Mouse (Mus musculus) T-helper 17 cell (primary cell): ENCODE measurements around the gene Cwc27.

ENCODE experiments used
- in situ Hi-C, 2 experiments: fragments of 300-600 bp; cut with MboI, MseI; formaldehyde crosslinking; loops; 1 replicate in 1 of 2; 2 replicates in 1 of 2; pipeline ENCODE4 v1.15.1; 2025; ENCODE audit warnings: high pct_unique_total_duplicates in 2 of 2

Cwc27 gene

GRCm38 (mm10) chr13:104816635-104817571, at the start of gene Cwc27:
TSS of gene Cwc27 (minus strand) at chr13:104817142.
- in situ Hi-C loops, result loop anchor here (5.0 kb wide), 2 partner anchors 105 to 120 kb away; no protein-coding TSS in a partner anchor

- in situ Hi-C loops, result no loop called here
Measured at GRCm38 (mm10) chr13:104866726-104867125, 49.8 kb upstream of the Cwc27 start.

GRCm38 (mm10) chr13:104863127-104863979, 46.4 kb upstream of the Cwc27 start, which contains the start of gene Shisal2b:
TSS of gene Shisal2b (minus strand) at chr13:104863893.
- in situ Hi-C loops, result no loop called here

- in situ Hi-C loops, result no loop called here
Measured at GRCm38 (mm10) chr13:104853645-104854044, 36.7 kb upstream of the Cwc27 start.

- in situ Hi-C loops, result loop anchor here in 1 of 2 experiments (10.0 kb wide), 1 partner anchor 1101 kb away; no protein-coding TSS in a partner anchor
Measured at GRCm38 (mm10) chr13:104843295-104844089, 26.6 kb upstream of the Cwc27 start.

GRCm38 (mm10) chr13:104841937-104842336, 25.0 kb upstream of the Cwc27 start:
- in situ Hi-C loops, result loop anchor here in 1 of 2 experiments (10.0 kb wide), 1 partner anchor 1103 kb away; no protein-coding TSS in a partner anchor

GRCm38 (mm10) chr13:104837628-104838027, 20.7 kb upstream of the Cwc27 start:
- in situ Hi-C loops, result no loop called here

- in situ Hi-C loops, result no loop called here
Measured at GRCm38 (mm10) chr13:104832811-104833210, 15.9 kb upstream of the Cwc27 start.

- in situ Hi-C loops, result no loop called here
Measured at GRCm38 (mm10) chr13:104825470-104825869, 8.5 kb upstream of the Cwc27 start.

- in situ Hi-C loops, result no loop called here
Measured at GRCm38 (mm10) chr13:104822411-104822838, 5.5 kb upstream of the Cwc27 start.

- in situ Hi-C loops, result no loop called here
Measured at GRCm38 (mm10) chr13:104821908-104822307, 5.0 kb upstream of the Cwc27 start.

GRCm38 (mm10) chr13:104821192-104821591, 4.2 kb upstream of the Cwc27 start:
- in situ Hi-C loops, result no loop called here

GRCm38 (mm10) chr13:104817696-104818095, 754 bp upstream of the Cwc27 start:
- in situ Hi-C loops, result loop anchor here (5.0 kb wide), 2 partner anchors 105 to 120 kb away; no protein-coding TSS in a partner anchor

GRCm38 (mm10) chr13:104816270-104816634, 690 bp downstream of the Cwc27 start:
- in situ Hi-C loops, result loop anchor here (5.0 kb wide), 2 partner anchors 106 to 121 kb away; no protein-coding TSS in a partner anchor

- in situ Hi-C loops, result no loop called here
Measured at GRCm38 (mm10) chr13:104805681-104806080, 11.3 kb downstream of the Cwc27 start.

- in situ Hi-C loops, result loop anchor here in 1 of 2 experiments (5.0 kb wide), 1 partner anchor 507 kb away; no protein-coding TSS in a partner anchor
Measured at GRCm38 (mm10) chr13:104799566-104800182, 17.3 kb downstream of the Cwc27 start.

GRCm38 (mm10) chr13:104799067-104799466, 17.9 kb downstream of the Cwc27 start:
- in situ Hi-C loops, result loop anchor here in 1 of 2 experiments (5.0 kb wide), 1 partner anchor 507 kb away; no protein-coding TSS in a partner anchor

GRCm38 (mm10) chr13:104794421-104794820, 22.5 kb downstream of the Cwc27 start:
- in situ Hi-C loops, result no loop called here

- in situ Hi-C loops, result no loop called here
Measured at GRCm38 (mm10) chr13:104792184-104792583, 24.8 kb downstream of the Cwc27 start, which contains the start of gene Srek1ip1. TSS of gene Srek1ip1 (plus strand) at chr13:104792484.

GRCm38 (mm10) chr13:104789663-104790062, 27.3 kb downstream of the Cwc27 start:
- in situ Hi-C loops, result loop anchor here (5.0 kb wide), 3 partner anchors 97 to 502 kb away; partner anchors contain the start of gene Adamts6 (in 1 of the 2)
